Mouse (Mus musculus) heart, postnatal 36 days (tissue): ENCODE measurements around the gene Gm17387. TPM values are rescaled to one million over a fixed set of nuclear protein-coding genes. Genes with fewer than 3 reads are reported as not detected.

Experiments used
- DNase-seq, 2 experiments: peaks; one replicate each; pipeline ENCODE4 v3.0.0; 2021 to 2022
- intact Hi-C: fragments of 180-260 bp; cut with DNase I; formaldehyde crosslinking; loops from one replicate; pipeline ENCODE4 v1.15.1; 2025
- total RNA-seq, 2 experiments: library from RNA; stranded (reverse); gene quantifications; 2 replicates each; pipeline ENCODE4 v1.2.3; 2021

Gm17387 gene
- total RNA-seq, 2 experiments from 2014 or later, result not detected

DNA sequence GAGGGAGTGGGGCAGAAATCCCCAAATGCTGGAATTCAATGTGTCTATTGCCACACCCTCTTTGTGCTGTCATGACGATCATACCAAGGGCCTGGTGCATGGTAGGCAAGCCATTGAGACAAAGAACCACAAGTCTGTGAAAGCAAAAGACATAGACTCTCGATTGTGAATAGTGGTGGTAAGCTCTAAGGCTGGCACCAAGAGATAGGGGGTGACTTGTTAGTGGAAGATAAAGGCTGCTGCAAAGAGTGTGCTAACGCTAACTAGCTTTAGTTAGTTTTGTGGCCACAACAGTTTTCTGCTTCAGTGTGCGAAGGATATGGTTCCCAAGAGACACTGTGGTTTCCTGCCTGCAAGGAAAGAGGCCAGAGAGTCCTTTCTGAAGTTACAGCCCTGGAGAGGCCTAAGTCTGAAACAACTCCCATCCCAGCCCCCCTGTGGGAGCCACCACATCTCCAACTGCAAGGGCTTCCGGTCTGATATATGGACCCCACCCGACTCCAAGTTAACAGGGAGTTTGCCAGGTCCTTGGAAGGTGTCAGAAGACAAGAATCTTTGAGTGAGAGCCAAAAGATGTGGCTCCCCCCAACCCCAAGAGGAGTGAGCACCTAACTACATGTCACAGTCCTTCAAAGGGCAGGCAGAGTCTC, 18.1 kb downstream of the Gm17387 start:
- intact Hi-C loops, result no loop called here
- DNase-seq, result peak; percentile 49 to 71

DNA sequence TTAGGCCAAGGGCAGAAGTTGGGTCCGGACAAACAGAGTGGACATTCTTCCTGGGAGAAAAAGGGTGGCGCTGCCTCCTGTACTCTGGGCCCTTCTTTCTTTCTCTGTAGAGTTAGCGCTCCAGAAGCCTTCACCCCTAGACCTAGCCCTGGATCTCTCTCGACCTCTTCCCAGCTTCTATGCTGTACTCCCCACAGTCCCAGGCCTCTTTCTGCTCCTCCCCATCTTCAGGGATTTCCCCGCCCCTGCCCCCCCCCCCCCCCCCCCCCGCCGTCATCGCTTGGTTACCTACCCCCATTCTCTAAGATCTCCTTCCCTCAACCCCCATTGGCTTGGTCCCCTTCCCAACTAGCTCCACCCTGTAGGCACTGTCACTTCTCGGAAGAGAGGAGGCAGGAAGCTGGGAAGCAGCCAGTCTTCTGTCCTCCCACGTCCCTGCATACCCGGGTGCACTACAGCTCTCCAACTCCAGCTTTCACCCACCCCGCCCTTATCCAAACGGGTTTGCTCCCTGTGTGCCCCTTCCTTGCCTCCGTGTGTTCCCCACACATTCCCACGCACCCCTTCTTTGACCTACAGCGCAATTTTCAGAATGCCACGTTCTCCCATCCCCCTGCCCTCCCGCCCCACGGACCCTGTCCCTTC, 18.8 kb downstream of the Gm17387 start:
- peak; percentile 83 to 84 for DNase-seq

DNA sequence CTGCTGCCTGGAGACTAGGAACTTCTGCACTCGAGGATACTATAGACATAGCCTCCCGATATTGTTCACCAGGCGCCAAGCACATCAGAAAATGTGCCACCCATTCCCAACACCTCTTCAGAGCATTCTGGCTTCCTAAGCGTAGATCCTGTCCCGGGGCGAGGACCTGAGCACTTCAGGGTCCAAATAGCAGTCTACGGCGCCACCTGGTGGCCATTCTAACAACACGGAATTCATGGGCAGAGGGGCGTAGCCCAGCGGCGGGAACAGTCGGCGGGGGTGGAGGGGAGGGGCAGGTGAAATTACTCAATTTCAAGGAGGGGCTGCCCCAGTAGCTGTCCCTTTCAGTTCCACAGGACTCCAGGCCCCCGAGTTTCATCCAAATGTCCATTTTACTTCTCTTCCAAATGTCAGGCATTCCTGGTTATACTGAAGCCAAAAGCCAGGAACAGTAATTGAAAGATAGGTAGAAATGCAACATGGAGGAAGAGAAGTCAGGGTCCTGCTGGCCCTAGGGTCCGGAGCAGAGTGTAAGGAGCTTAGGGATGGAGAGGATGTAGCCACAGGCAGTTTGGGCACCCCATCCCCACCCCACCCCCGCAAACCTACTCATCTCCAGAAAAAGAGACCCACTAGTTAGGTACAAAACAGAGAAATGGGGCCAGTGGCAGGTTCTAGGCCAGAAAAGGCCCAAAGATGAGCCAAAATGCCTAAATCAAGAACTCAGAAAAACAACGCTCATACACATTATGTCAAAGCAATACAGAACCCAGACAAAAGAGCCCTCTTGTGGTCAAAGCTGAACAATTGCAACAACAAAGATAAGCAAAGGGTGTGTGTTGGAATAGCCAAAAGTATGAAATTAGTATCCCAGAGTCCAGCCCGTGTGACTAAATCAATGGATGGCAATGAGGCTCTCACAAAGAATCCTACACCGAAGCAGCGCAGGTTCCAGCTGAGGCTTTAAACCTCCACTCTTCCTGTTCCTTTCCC, 19.6 kb downstream of the Gm17387 start:
- intact Hi-C loops, result loop anchor here (1.0 kb wide), 6 partner anchors 39 to 203 kb away; partner anchors contain the start of genes Pgghg and Scgb1c1
- peak; percentile 94 to 95 for DNase-seq

More for the DNA sequence above, 18.8 kb downstream of the Gm17387 start:
- intact Hi-C loops, result loop anchor here (1.0 kb wide), 6 partner anchors 38 to 202 kb away; partner anchors contain the start of genes Pgghg and Scgb1c1

DNA sequence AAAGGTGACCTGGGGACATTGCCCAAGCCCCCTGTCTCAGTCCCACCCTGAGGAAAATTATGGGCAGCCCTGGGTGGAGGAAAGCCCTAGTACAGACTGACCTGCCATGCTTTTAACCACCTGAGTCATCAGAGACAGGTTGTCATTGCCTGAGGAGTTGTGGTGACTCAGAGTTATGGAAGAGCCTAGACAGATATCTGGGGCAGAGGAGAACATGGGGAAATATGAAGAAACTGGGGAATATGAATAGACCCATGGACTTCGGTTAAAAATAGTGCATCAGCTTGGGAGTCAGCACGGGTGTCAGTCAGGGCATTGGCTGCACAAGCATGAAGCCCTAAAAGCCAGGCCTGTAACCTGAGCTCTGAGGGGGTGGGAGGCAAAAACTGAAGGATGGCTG, 20.4 kb downstream of the Gm17387 start:
- intact Hi-C loops, result no loop called here
- DNase-seq, result no peak

GRCm38 (mm10) chr7:141051060-141051685, 22.2 kb downstream of the Gm17387 start:
- intact Hi-C loops, result loop anchor here (2.0 kb wide), 1 partner anchor 18 kb away; no protein-coding TSS in a partner anchor

GRCm38 (mm10) chr7:141052016-141052415, 23.1 kb downstream of the Gm17387 start:
- DNase-seq, result no peak
- intact Hi-C loops, result no loop called here

More at GRCm38 (mm10) chr7:141051060-141051685, 22.2 kb downstream of the Gm17387 start:
- no peak for DNase-seq

- no peak for DNase-seq
- intact Hi-C loops, result no loop called here
Measured at GRCm38 (mm10) chr7:141052421-141052820, 23.5 kb downstream of the Gm17387 start.

DNA sequence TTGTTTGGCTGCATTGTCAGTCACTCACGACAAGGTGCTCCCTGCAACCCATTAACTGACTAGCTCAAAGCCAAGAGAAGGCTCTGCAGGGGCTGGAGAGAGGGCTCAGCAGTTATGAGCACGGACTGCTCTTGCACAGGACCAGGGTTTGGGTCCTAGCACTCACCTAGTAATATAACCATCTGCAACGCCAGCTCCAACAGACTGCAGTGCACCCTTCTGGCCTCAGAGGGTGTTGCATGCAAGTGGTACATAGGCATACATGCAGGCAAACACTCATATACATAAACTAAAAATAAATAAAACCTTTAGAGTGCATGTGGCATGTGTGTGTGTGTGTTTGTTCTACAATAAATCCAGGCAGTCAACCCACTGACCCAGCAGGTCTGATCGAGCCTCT, 26.9 kb downstream of the Gm17387 start:
- intact Hi-C loops, result no loop called here
- no peak for DNase-seq

DNA sequence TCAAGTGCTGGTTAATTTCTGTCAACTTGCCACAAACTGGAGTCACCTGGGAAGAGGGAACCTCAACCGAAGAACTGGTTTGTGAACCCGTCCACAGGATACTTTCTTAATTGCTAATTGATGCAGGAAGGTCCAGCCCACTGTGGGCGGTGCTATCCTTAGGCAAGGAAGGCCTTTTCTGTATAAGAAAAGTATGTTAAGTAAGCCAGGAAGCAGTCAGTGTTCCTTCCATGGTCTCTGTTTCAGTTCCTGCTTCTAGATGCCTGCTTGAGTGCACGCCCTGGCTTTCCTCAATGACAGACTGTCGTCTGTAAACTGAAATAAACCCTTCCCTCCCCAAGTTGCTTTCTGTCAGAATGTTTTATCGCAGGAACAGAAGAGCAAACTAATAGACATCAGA, 28.0 kb downstream of the Gm17387 start:
- intact Hi-C loops, result no loop called here
- no peak for DNase-seq

- intact Hi-C loops, result no loop called here
Measured at GRCm38 (mm10) chr7:141057541-141057940, 28.6 kb downstream of the Gm17387 start.

DNA sequence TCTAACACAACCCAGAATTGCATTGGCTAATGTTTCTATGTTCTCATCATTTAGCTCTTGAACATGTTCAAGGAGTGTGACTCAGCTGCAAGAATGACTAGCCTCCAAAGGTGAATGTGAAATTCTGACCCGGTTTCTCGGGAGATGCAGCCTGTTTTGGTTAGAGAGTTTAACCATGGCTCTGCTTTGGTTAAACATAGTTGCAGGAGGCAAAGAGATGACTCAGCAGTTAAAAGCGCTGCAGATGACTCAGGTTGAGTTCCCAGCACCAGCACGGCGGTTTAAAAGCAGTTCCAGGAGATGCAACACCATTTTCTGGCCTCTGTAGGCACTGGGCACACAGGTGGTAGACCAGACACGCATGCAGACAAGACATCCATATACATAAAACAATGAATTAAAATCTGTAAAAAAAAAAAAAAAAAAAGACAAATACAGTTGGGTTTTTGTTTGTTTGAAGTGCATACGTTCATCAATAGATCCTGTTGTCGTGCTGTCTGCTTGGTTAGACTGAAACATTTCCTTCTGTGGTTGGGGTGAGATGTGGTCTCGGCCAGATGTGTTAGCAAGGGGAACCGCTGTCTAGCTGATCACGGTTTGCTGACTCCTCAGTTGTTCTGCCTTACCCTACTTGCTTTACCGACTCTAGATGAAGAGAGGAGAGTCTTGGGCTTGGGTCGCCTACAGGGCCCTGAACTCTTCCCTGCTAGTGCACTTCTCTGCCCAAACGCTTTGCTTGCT, 29.8 kb downstream of the Gm17387 start:
- intact Hi-C loops, result no loop called here
- no peak for DNase-seq

More at GRCm38 (mm10) chr7:141057541-141057940, 28.6 kb downstream of the Gm17387 start:
- DNase-seq, result no peak

DNA sequence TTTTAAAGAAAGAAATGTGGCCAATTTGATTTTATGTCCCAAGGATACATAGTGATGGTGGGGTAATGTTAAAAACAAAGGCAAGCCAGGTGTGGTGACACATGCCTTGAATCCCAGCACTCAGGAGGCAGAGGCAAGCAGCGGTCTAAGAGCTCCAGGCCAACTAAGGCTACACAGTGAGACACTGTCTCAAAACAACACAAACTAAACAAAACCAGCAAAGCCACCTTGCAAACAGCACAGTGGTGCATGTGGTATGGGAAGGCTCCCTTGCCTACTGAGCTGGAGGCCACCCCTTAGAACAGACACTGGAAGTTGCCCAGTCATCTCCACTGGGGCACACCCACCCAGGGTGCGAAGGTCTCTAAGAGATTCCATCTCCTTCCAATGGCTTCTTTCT, 31.0 kb downstream of the Gm17387 start:
- intact Hi-C loops, result no loop called here
- DNase-seq, result no peak

- peak; percentile 40 to 52 for DNase-seq
- intact Hi-C loops, result no loop called here
Measured at GRCm38 (mm10) chr7:141060426-141061242, 31.7 kb downstream of the Gm17387 start, which contains the start of gene B4galnt4. Gene B4galnt4, plus strand, starts transcription at chr7:141061104.

GRCm38 (mm10) chr7:141061269-141061692, 32.4 kb downstream of the Gm17387 start:
- intact Hi-C loops, result no loop called here
- DNase-seq, result no peak

GRCm38 (mm10) chr7:141062525-141062924, 33.6 kb downstream of the Gm17387 start:
- DNase-seq, result no peak
- intact Hi-C loops, result no loop called here

- no peak for DNase-seq
- intact Hi-C loops, result no loop called here
Measured at GRCm38 (mm10) chr7:141063353-141063752, 34.4 kb downstream of the Gm17387 start.

DNA sequence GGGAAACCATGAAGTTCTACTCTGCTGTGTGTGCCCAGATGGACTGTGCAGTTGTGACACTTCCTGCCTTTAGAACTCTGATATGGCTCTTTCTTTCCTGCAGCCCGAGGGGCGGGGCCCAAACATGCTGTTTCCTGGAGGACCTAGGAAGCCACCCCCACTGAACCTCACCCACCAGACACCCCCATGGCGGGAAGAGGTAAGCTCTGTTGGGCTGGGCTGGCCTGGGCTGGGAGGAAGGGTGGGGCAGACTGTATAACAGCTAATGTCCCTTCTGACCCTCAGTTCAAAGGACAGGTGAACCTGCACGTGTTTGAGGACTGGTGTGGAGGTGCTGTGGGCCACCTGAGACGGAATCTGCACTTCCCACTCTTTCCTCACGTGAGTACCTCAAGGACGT, 35.2 kb downstream of the Gm17387 start:
- DNase-seq, result no peak
- intact Hi-C loops, result no loop called here

GRCm38 (mm10) chr7:141064576-141064975, 35.6 kb downstream of the Gm17387 start:
- intact Hi-C loops, result no loop called here

DNA sequence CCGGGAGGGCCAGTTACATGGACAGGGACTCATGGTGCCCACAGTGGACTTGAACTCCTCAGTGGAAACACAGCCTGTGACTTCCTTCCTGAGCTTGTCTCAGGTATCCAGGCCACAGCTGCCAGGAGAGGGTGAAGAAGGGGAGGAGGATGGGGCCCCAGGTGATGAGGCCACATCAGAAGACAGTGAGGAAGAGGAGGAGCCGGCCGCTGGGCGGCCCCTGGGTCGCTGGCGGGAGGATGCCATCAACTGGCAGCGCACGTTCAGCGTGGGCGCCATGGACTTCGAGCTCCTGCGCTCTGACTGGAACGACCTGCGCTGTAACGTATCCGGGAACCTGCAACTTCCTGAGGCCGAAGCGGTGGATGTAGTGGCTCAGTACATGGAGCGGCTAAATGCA, 39.4 kb downstream of the Gm17387 start:
- no peak for DNase-seq
- intact Hi-C loops, result loop anchor here (2.0 kb wide), 1 partner anchor 18 kb away; no protein-coding TSS in a partner anchor

More at GRCm38 (mm10) chr7:141064576-141064975, 35.6 kb downstream of the Gm17387 start:
- DNase-seq, result no peak
